Mouse (Mus musculus) hindbrain, embryonic 11.5 days (tissue): ENCODE measurements around the gene U2af1l4. TPM values are rescaled to one million over a fixed set of nuclear protein-coding genes. Genes with fewer than 3 reads are reported as not detected.
A peak's percentile ranks its signal among the peaks of the same experiment; 100 is the strongest.

Experiments used
- ATAC-seq: fragments of 200-750 bp; cut with Nextera tagmentation; 2 replicates; pipeline ENCODE4 v1.8.0; 2017; ENCODE audit warnings: mild to moderate bottlenecking, moderate TSS enrichment, moderate library complexity; ENCODE audit not compliant: low FRiP score
- DNase-seq: peaks from one replicate; pipeline ENCODE4 v3.0.0-alpha.2; 2015; ENCODE audit warnings: low spot score
- H3K27ac ChIP-seq: fragments of 300-500 bp; sonication (generic); 2 replicates; pipeline ENCODE4 v1.5.1; 2014; ENCODE audit warnings: mild to moderate bottlenecking, low read depth, low read length
- H3K27me3 ChIP-seq: fragments of 300-500 bp; sonication (generic); 2 replicates; pipeline ENCODE4 v1.6.1; 2014; ENCODE audit warnings: mild to moderate bottlenecking, low read length, moderate library complexity, mixed read lengths; ENCODE audit not compliant: control insufficient read depth, insufficient read depth
- H3K36me3 ChIP-seq: fragments of 300-500 bp; sonication (generic); 2 replicates; pipeline ENCODE4 v1.6.1; 2014; ENCODE audit warnings: mild to moderate bottlenecking, low read length, moderate library complexity, mixed read lengths; ENCODE audit not compliant: control insufficient read depth, insufficient read depth
- H3K4me1 ChIP-seq: fragments of 300-500 bp; sonication (generic); replicated peaks from 2 replicates; pipeline ENCODE4 v1.6.1; 2014; ENCODE audit warnings: low read length, mixed read lengths; ENCODE audit not compliant: control insufficient read depth, insufficient read depth
- H3K4me2 ChIP-seq: fragments of 300-500 bp; sonication (generic); replicated peaks from 2 replicates; pipeline ENCODE4 v1.6.1; 2014; ENCODE audit warnings: mild to moderate bottlenecking, low read depth, low read length
- H3K4me3 ChIP-seq: fragments of 300-500 bp; sonication (generic); 2 replicates; pipeline ENCODE4 v1.5.1; 2014; ENCODE audit warnings: low read depth, low read length
- H3K9ac ChIP-seq: fragments of 300-500 bp; sonication (generic); 2 replicates; pipeline ENCODE4 v1.6.1; 2014; ENCODE audit warnings: low read depth, low read length
- H3K9me3 ChIP-seq: fragments of 300-500 bp; sonication (generic); 2 replicates; pipeline ENCODE4 v1.6.1; 2016; ENCODE audit warnings: low read length; ENCODE audit not compliant: control insufficient read depth
- WGBS: fragments of 180-500 bp; shearing (Covaris S2); extraction: QIAGEN DNeasy Blood & Tissue Kit; methylation state at CpG from one replicate; pipeline ENCODE4 v1.1.7; 2014; 5-methylcytosine and 5-hydroxymethylcytosine counted together
- polyA plus RNA-seq: library from polyadenylated mRNA; unstranded; fragments of >200 nt; fragmentation: Nextera tagmentation; extraction: Ambion mirVana; gene quantifications from 2 replicates; pipeline ENCODE4 v1.2.1, GENCODE M21; 2014

Gene U2af1l4
- polyA plus RNA-seq, 1 experiment from 2014 or later = 100.0 TPM

- ATAC-seq (no peak), DNase-seq (no peak)
- Histone ChIP-seq H3K27ac (no peak overlapping the region), H3K9me3 (no peaks in the 10 kb centered on the region), H3K27me3 (no peaks in the 10 kb centered on the region), H3K4me1 (no peaks in the 10 kb centered on the region), H3K9ac (no peak overlapping the region), H3K36me3 (no peaks in the 10 kb centered on the region), H3K4me3 (no peak overlapping the region), H3K4me2 (no peak overlapping the region)
- WGBS = 84% methylated on average over 5 of the region's 5 CpGs
Measured at GRCm38 (mm10) chr7:30596093-30596492, 33.0 kb downstream of the U2af1l4 start.

- H3K36me3 ChIP-seq = no peaks in the 10 kb centered on the region
- WGBS = 78% methylated on average over 5 of the region's 5 CpGs
- no peak overlapping the region for H3K4me2 ChIP-seq
- no peaks in the 10 kb centered on the region for H3K27me3 ChIP-seq
- no peak overlapping the region for H3K4me3 ChIP-seq
- H3K9ac ChIP-seq = no peak overlapping the region
- H3K27ac ChIP-seq = no peak overlapping the region
- no peak for DNase-seq
- no peaks in the 10 kb centered on the region for H3K4me1 ChIP-seq
- ATAC-seq = no peak
- H3K9me3 ChIP-seq = no peaks in the 10 kb centered on the region
Measured at GRCm38 (mm10) chr7:30596811-30597210, 33.7 kb downstream of the U2af1l4 start.

- Histone ChIP-seq H3K9me3 (no peaks in the 10 kb centered on the region), H3K4me1 (no peaks in the 10 kb centered on the region), H3K36me3 (no peaks in the 10 kb centered on the region), H3K27ac (no peak within 1 kb of the TSS), H3K4me2 (peak within 1 kb of the TSS; percentile 6), H3K27me3 (no peaks in the 10 kb centered on the region), H3K9ac (0 out of 2 replicates have a peak within 1 kb of the TSS, but pooled peaks have one; percentile 1), H3K4me3 (no peak within 1 kb of the TSS)
- WGBS = 95% methylated on average over 12 of the region's 12 CpGs
- no peak for ATAC-seq
- DNase-seq = no peak
Measured at GRCm38 (mm10) chr7:30598786-30599185, 35.7 kb downstream of the U2af1l4 start, which contains the start of gene Zbtb32. Gene Zbtb32 (minus strand): TSS chr7:30598909.

- no peak overlapping the region for H3K27ac ChIP-seq
- ATAC-seq (peak; percentile 99), DNase-seq (peak; percentile 84)
- no peaks in the 10 kb centered on the region for H3K4me1 ChIP-seq
- peak overlapping the region; percentile 6 for H3K4me2 ChIP-seq
- no peak overlapping the region for H3K4me3 ChIP-seq
- WGBS = 4% methylated on average over 16 of the region's 16 CpGs
- H3K36me3 ChIP-seq = no peaks in the 10 kb centered on the region
- H3K27me3 ChIP-seq = no peaks in the 10 kb centered on the region
- H3K9me3 ChIP-seq = no peaks in the 10 kb centered on the region
- no peak overlapping the region for H3K9ac ChIP-seq
Measured at GRCm38 (mm10) chr7:30599933-30600353, 36.8 kb downstream of the U2af1l4 start.

GRCm38 (mm10) chr7:30600651-30601050, 37.5 kb downstream of the U2af1l4 start:
- Histone ChIP-seq H3K36me3 (no peaks in the 10 kb centered on the region), H3K4me2 (no peak overlapping the region), H3K4me3 (no peak overlapping the region), H3K9me3 (no peaks in the 10 kb centered on the region), H3K27ac (no peak overlapping the region), H3K27me3 (no peaks in the 10 kb centered on the region), H3K4me1 (no peaks in the 10 kb centered on the region), H3K9ac (no peak overlapping the region)
- no peak for ATAC-seq
- no peak for DNase-seq
- 79% methylated on average over 7 of the region's 7 CpGs for WGBS

- H3K36me3 ChIP-seq = no peaks in the 10 kb centered on the region
- 62% methylated on average over 3 of the region's 3 CpGs for WGBS
- H3K4me1 ChIP-seq = no peaks in the 10 kb centered on the region
- no peaks in the 10 kb centered on the region for H3K9me3 ChIP-seq
- H3K27me3 ChIP-seq = no peaks in the 10 kb centered on the region
- H3K4me2 ChIP-seq = no peak overlapping the region
- DNase-seq (no peak), ATAC-seq (no peak)
- no peak overlapping the region for H3K4me3 ChIP-seq
- H3K27ac ChIP-seq = no peak overlapping the region
- H3K9ac ChIP-seq = no peak overlapping the region
Measured at GRCm38 (mm10) chr7:30602583-30602982, 39.5 kb downstream of the U2af1l4 start.

- 65% methylated on average over 8 of the region's 8 CpGs for WGBS
- no peak overlapping the region for H3K27ac ChIP-seq
- no peaks in the 10 kb centered on the region for H3K36me3 ChIP-seq
- no peaks in the 10 kb centered on the region for H3K9me3 ChIP-seq
- no peaks in the 10 kb centered on the region for H3K27me3 ChIP-seq
- H3K4me1 ChIP-seq = no peaks in the 10 kb centered on the region
- H3K4me3 ChIP-seq = no peak overlapping the region
- no peak overlapping the region for H3K9ac ChIP-seq
- no peak for DNase-seq
- no peak overlapping the region for H3K4me2 ChIP-seq
- no peak for ATAC-seq
Measured at GRCm38 (mm10) chr7:30604424-30604823, 41.3 kb downstream of the U2af1l4 start.

GRCm38 (mm10) chr7:30604944-30605343, 41.8 kb downstream of the U2af1l4 start:
- Histone ChIP-seq H3K9me3 (no peaks in the 10 kb centered on the region), H3K9ac (no peak overlapping the region), H3K4me1 (no peaks in the 10 kb centered on the region), H3K27ac (no peak overlapping the region), H3K36me3 (no peaks in the 10 kb centered on the region), H3K4me2 (no peak overlapping the region), H3K4me3 (no peak overlapping the region), H3K27me3 (no peaks in the 10 kb centered on the region)
- WGBS = 83% methylated on average over 8 of the region's 8 CpGs
- DNase-seq = no peak
- no peak for ATAC-seq

GRCm38 (mm10) chr7:30607706-30608309, 44.7 kb downstream of the U2af1l4 start:
- H3K27ac ChIP-seq = no peak overlapping the region
- ATAC-seq (no peak), DNase-seq (peak; percentile 70)
- H3K4me2 ChIP-seq = no peak overlapping the region
- no peaks in the 10 kb centered on the region for H3K27me3 ChIP-seq
- H3K36me3 ChIP-seq = no peaks in the 10 kb centered on the region
- no peaks in the 10 kb centered on the region for H3K9me3 ChIP-seq
- H3K9ac ChIP-seq = no peak overlapping the region
- no peak overlapping the region for H3K4me3 ChIP-seq
- 26% methylated on average over 8 of the region's 8 CpGs for WGBS
- no peaks in the 10 kb centered on the region for H3K4me1 ChIP-seq
